Mouse (Mus musculus) forebrain, embryonic 16.5 days (tissue): Measurements from ENCODE around the gene Myb. TPM values are rescaled to one million over a fixed set of nuclear protein-coding genes. Genes with fewer than 3 reads are reported as not detected.

Experiments used
- ATAC-seq: fragments of 200-750 bp; cut with Nextera tagmentation; 2 replicates; pipeline ENCODE4 v1.8.0; 2017; ENCODE audit warnings: mild to moderate bottlenecking, moderate library complexity
- H3K27ac ChIP-seq: fragments of 300-500 bp; sonication (generic); 2 replicates; pipeline ENCODE4 v1.5.1; 2014; ENCODE audit warnings: low read length, control low read depth
- H3K27me3 ChIP-seq: fragments of 300-500 bp; sonication (generic); replicated peaks from 2 replicates; pipeline ENCODE4 v1.6.1; 2014; ENCODE audit warnings: low read length; ENCODE audit not compliant: control insufficient read depth, insufficient read depth
- H3K36me3 ChIP-seq: fragments of 300-500 bp; sonication (generic); 2 replicates; pipeline ENCODE4 v1.6.1; 2014; ENCODE audit not compliant: control insufficient read depth, insufficient read depth
- H3K4me1 ChIP-seq: fragments of 300-500 bp; sonication (generic); replicated peaks from 2 replicates; pipeline ENCODE4 v1.6.1; 2014; ENCODE audit warnings: low read length; ENCODE audit not compliant: control insufficient read depth, insufficient read depth
- H3K4me2 ChIP-seq: fragments of 300-500 bp; sonication (generic); 2 replicates; pipeline ENCODE4 v1.6.1; 2014; ENCODE audit warnings: mild to moderate bottlenecking, low read length, control low read depth
- H3K4me3 ChIP-seq: fragments of 300-500 bp; sonication (generic); replicated peaks from 2 replicates; pipeline ENCODE4 v1.5.1; 2014; ENCODE audit warnings: mild to moderate bottlenecking, low read length, control low read depth
- H3K9ac ChIP-seq: fragments of 300-500 bp; sonication (generic); replicated peaks from 2 replicates; pipeline ENCODE4 v1.6.1; 2014; ENCODE audit warnings: low read depth, low read length, control low read depth
- H3K9me3 ChIP-seq: fragments of 300-500 bp; sonication (generic); 2 replicates; pipeline ENCODE4 v1.6.1; 2016; ENCODE audit warnings: low read length; ENCODE audit not compliant: control insufficient read depth
- WGBS: fragments of 180-500 bp; shearing (Covaris S2); extraction: QIAGEN DNeasy Blood & Tissue Kit; methylation state at CpG from one replicate; pipeline ENCODE4 v1.1.7; 2014; 5-methylcytosine and 5-hydroxymethylcytosine counted together
- polyA plus RNA-seq: library from polyadenylated mRNA; unstranded; fragments of >200 nt; fragmentation: Nextera tagmentation; extraction: Ambion mirVana; gene quantifications from 2 replicates; pipeline ENCODE4 v1.2.1, GENCODE M21; 2015

The Myb gene
- polyA plus RNA-seq, 1 experiment from 2014 or later, result 3.0 TPM

DNA sequence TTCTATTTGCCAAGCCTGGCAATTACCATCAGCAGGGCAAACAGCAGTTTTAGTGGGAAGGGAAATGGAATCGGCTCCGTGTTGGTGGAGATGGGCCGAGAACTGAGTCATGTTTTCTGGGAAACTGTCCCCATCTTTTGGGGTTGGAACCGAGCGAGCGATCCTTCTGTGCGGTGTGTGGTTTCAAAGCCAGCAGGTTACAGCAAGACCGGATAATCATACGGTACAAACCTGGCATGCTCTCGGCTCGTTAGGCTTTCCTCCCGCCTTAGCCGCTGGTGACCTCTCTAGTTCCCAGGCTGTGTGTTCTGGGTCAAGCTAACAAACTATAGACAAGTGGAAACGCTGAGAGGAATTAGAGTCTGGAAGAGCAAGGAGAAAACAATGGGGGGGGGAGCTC lies 65.2 kb downstream of the Myb start:
- H3K4me2 ChIP-seq, result no peak overlapping the region
- H3K36me3 ChIP-seq, result no peaks in the 10 kb centered on the region
- H3K9me3 ChIP-seq, result no peaks in the 10 kb centered on the region
- H3K27ac ChIP-seq, result no peak overlapping the region
- no peak overlapping the region for H3K4me3 ChIP-seq
- H3K27me3 ChIP-seq, result peaks cover 3% of the 10 kb centered on the region; the same call in 1 of the 2 replicates
- no peak overlapping the region for H3K9ac ChIP-seq
- peaks cover 2% of the 10 kb centered on the region for H3K4me1 ChIP-seq
- WGBS, result 65% methylated on average over 14 of the region's 14 CpGs
- ATAC-seq, result no peak

GRCm38 (mm10) chr10:21094896-21095295 lies 65.9 kb downstream of the Myb start:
- Histone ChIP-seq H3K4me2 (no peak overlapping the region), H3K27ac (no peak overlapping the region), H3K9ac (no peak overlapping the region), H3K4me1 (peaks cover 2% of the 10 kb centered on the region; the same call in 1 of the 2 replicates), H3K36me3 (no peaks in the 10 kb centered on the region), H3K27me3 (peaks cover 3% of the 10 kb centered on the region; the same call in 1 of the 2 replicates), H3K4me3 (no peak overlapping the region), H3K9me3 (no peaks in the 10 kb centered on the region; the same call in 1 of the 2 replicates)
- ATAC-seq, result no peak
- 89% methylated on average over 2 of the region's 2 CpGs for WGBS

- no peak overlapping the region for H3K9ac ChIP-seq
Measured at GRCm38 (mm10) chr10:21093301-21093700, 67.5 kb downstream of the Myb start.

DNA sequence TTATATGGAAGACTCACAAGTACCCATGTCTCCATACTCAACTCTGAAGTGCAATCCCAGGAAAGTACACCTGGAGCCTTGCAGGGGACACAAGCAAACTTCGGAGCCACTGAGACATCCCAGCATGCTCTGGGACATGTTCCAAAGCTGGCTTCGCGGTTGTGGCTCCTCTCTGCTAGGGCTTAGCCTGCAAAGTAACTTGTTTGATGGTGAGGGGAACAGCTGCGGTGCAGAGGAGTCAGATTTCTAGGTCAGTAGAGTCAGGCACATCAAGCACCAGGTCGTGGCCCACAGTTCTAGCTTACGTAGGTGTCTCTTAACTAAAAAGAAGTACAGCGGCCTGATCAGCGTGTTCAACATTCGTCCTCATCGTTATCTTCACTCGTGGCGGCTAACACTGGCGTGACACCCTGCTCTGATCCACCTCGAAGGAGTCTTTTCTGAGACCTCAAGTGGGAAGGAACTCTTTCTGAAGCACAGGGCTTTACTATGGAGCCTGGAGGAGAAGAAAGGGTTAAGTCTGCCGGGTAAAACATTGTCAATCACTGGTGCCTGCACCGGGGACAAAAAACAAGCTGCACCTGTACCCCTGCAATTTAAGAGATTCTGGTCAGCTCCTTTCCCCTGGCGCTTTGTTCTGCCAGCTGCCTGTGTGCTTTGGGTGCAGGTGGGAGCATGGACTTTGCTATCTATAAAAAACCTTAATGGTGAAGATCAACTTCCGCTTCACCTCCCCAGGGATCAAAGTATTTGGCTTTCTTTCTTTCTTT lies 68.1 kb downstream of the Myb start:
- WGBS, result 55% methylated on average over 18 of the region's 18 CpGs

More at GRCm38 (mm10) chr10:21093301-21093700, 67.5 kb downstream of the Myb start:
- no peak for ATAC-seq
- Histone ChIP-seq H3K4me1 (peaks cover 2% of the 10 kb centered on the region; the same call in 1 of the 2 replicates), H3K36me3 (no peaks in the 10 kb centered on the region), H3K27me3 (peaks cover 6% of the 10 kb centered on the region; the same call in 1 of the 2 replicates), H3K9me3 (no peaks in the 10 kb centered on the region; the same call in 1 of the 2 replicates), H3K4me3 (no peak overlapping the region), H3K4me2 (no peak overlapping the region), H3K27ac (no peak overlapping the region)
- WGBS, result 93% methylated on average over 5 of the region's 5 CpGs

GRCm38 (mm10) chr10:21090922-21091700 lies 69.7 kb downstream of the Myb start:
- Histone ChIP-seq H3K27me3 (peaks cover 6% of the 10 kb centered on the region; the same call in 1 of the 2 replicates), H3K4me1 (peaks cover 8% of the 10 kb centered on the region), H3K4me2 (no peak overlapping the region), H3K4me3 (no peak overlapping the region), H3K9ac (no peak overlapping the region), H3K9me3 (no peaks in the 10 kb centered on the region; the same call in 1 of the 2 replicates), H3K27ac (no peak overlapping the region), H3K36me3 (no peaks in the 10 kb centered on the region)
- ATAC-seq, result no peak
- 51% methylated on average over 8 of the region's 8 CpGs for WGBS

More for the DNA sequence above, 68.1 kb downstream of the Myb start:
- Histone ChIP-seq H3K4me1 (peaks cover 6% of the 10 kb centered on the region), H3K36me3 (no peaks in the 10 kb centered on the region), H3K9ac (no peak overlapping the region), H3K4me2 (no peak overlapping the region), H3K27me3 (peaks cover 6% of the 10 kb centered on the region; the same call in 1 of the 2 replicates), H3K4me3 (no peak overlapping the region), H3K27ac (no peak overlapping the region), H3K9me3 (no peaks in the 10 kb centered on the region; the same call in 1 of the 2 replicates)
- ATAC-seq, result no peak

DNA sequence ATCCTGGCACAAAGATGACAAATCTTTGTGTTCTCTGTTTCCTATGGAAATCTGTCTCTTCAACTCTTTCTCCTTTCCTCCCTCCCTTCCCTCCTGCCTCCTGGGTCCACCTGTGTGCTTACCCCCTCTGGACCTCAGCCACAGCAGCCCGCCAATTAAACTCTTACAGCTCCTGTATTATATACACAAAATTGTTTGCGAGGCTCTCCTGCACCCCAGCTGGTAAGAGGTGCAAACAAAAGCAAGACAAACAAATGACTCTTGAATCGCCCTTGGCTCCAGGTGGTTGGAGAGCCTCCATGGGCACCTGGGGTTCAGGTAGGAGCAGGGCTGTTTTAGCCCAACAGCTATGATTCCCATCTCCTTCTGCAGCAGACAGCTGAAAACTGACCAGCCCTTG lies 71.2 kb downstream of the Myb start:
- Histone ChIP-seq H3K4me3 (no peak overlapping the region), H3K9ac (no peak overlapping the region), H3K4me2 (no peak overlapping the region), H3K9me3 (no peaks in the 10 kb centered on the region; the same call in 1 of the 2 replicates), H3K4me1 (peaks cover 8% of the 10 kb centered on the region), H3K36me3 (no peaks in the 10 kb centered on the region), H3K27me3 (peaks cover 6% of the 10 kb centered on the region; the same call in 1 of the 2 replicates), H3K27ac (no peak overlapping the region)
- no peak for ATAC-seq
- 66% methylated on average over 3 of the region's 3 CpGs for WGBS

- Histone ChIP-seq H3K4me3 (no peak overlapping the region), H3K9ac (no peak overlapping the region), H3K27me3 (peaks cover 6% of the 10 kb centered on the region; the same call in 1 of the 2 replicates), H3K36me3 (no peaks in the 10 kb centered on the region), H3K27ac (no peak overlapping the region), H3K9me3 (no peaks in the 10 kb centered on the region; the same call in 1 of the 2 replicates), H3K4me1 (peaks cover 24% of the 10 kb centered on the region), H3K4me2 (no peak overlapping the region)
- WGBS, result 16% methylated on average over 3 of the region's 3 CpGs
- ATAC-seq, result no peak
Measured at GRCm38 (mm10) chr10:21087614-21088232, 73.1 kb downstream of the Myb start.

GRCm38 (mm10) chr10:21085044-21085443 lies 75.7 kb downstream of the Myb start:
- Histone ChIP-seq H3K4me2 (no peak overlapping the region), H3K9me3 (no peaks in the 10 kb centered on the region; the same call in 1 of the 2 replicates), H3K4me1 (peaks cover 26% of the 10 kb centered on the region), H3K36me3 (no peaks in the 10 kb centered on the region), H3K9ac (no peak overlapping the region), H3K27me3 (peaks cover 3% of the 10 kb centered on the region; the same call in 1 of the 2 replicates), H3K4me3 (no peak overlapping the region), H3K27ac (no peak overlapping the region)
- 80% methylated on average over 5 of the region's 5 CpGs for WGBS
- ATAC-seq, result no peak
